Mouse (Mus musculus) lung, postnatal 14 days (tissue): ENCODE data around the gene Chn2.
A peak's percentile ranks its signal among the peaks of the same experiment; 100 is the strongest.

Experiments
- DNase-seq: peaks from one replicate; pipeline ENCODE4 v3.0.0; 2021

The Chn2 gene

GRCm38 (mm10) chr6:54043536-54043935 is 4.2 kb downstream of the Chn2 start:
- DNase-seq: no peak

GRCm38 (mm10) chr6:54045748-54046721 is 6.7 kb downstream of the Chn2 start:
- no peak for DNase-seq

GRCm38 (mm10) chr6:54046884-54047747 is 7.8 kb downstream of the Chn2 start:
- no peak for DNase-seq

- no peak for DNase-seq
These were observed 9.4 kb downstream of the Chn2 start for GRCm38 (mm10) chr6:54048768-54049167.

GRCm38 (mm10) chr6:54051173-54051572 is 11.8 kb downstream of the Chn2 start:
- no peak for DNase-seq

GRCm38 (mm10) chr6:54052124-54052523 is 12.8 kb downstream of the Chn2 start:
- no peak for DNase-seq

GRCm38 (mm10) chr6:54052666-54053065 is 13.3 kb downstream of the Chn2 start:
- no peak for DNase-seq

- no peak for DNase-seq
These were observed 14.0 kb downstream of the Chn2 start for GRCm38 (mm10) chr6:54053316-54053715.

- DNase-seq: no peak
These were observed 16.0 kb downstream of the Chn2 start for GRCm38 (mm10) chr6:54055387-54055786.

- DNase-seq: no peak
These were observed 17.5 kb downstream of the Chn2 start for GRCm38 (mm10) chr6:54056548-54057532.

GRCm38 (mm10) chr6:54057661-54058060 is 18.3 kb downstream of the Chn2 start:
- DNase-seq: no peak

- DNase-seq: no peak
These were observed 19.5 kb downstream of the Chn2 start for GRCm38 (mm10) chr6:54058837-54059236.

- no peak for DNase-seq
These were observed 20.9 kb downstream of the Chn2 start for GRCm38 (mm10) chr6:54060258-54060657.

GRCm38 (mm10) chr6:54061375-54061774 is 22.0 kb downstream of the Chn2 start:
- no peak for DNase-seq

GRCm38 (mm10) chr6:54063878-54064277 is 24.5 kb downstream of the Chn2 start:
- DNase-seq: no peak

GRCm38 (mm10) chr6:54067380-54067779 is 28.0 kb downstream of the Chn2 start:
- no peak for DNase-seq

- DNase-seq: no peak
These were observed 29.5 kb downstream of the Chn2 start for GRCm38 (mm10) chr6:54068882-54069281.

GRCm38 (mm10) chr6:54070736-54071135 is 31.4 kb downstream of the Chn2 start:
- DNase-seq: peak; percentile 67

- no peak for DNase-seq
These were observed 32.1 kb downstream of the Chn2 start for GRCm38 (mm10) chr6:54071478-54071877.

GRCm38 (mm10) chr6:54074454-54074853 is 35.1 kb downstream of the Chn2 start:
- DNase-seq: no peak

GRCm38 (mm10) chr6:54075419-54075818 is 36.1 kb downstream of the Chn2 start:
- DNase-seq: no peak

- no peak for DNase-seq
These were observed 37.3 kb downstream of the Chn2 start for GRCm38 (mm10) chr6:54076625-54077024.
